Mouse (Mus musculus): Measurements from ENCODE around the gene Zfp605.
"Not testable (repeated sequence)": the region's sequence is repeated elsewhere in the genome, so short reads cannot be mapped to it uniquely, and the experiment has no call there.

Zfp605 gene

DNA sequence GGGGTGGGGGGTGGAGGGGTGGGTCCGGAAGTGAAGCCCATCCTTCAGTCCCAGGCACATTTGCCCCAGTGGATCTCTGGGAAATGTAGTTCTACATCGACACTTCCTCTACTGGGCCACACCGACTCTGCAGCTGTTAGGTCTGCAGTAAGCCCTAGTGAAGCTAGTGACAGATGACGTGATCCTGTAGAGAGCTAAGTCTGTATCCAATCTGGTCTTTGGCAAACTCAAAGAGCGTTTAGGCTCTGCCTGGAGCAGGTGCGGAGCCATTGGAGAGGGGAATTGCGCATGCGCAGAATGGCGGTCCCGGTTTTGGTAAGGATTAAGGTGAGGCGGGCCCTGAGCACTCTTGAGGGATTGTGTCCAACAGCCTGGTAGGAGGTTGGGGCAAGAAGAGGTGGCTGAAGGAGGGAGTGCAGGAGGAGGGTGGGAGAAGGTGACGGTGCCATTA, at the start of gene Zfp605:
Gene Zfp605, plus strand, starts transcription at position 102 of the 451 bp plus-strand sequence.
- peak; percentile 88 for DNase-seq

DNA sequence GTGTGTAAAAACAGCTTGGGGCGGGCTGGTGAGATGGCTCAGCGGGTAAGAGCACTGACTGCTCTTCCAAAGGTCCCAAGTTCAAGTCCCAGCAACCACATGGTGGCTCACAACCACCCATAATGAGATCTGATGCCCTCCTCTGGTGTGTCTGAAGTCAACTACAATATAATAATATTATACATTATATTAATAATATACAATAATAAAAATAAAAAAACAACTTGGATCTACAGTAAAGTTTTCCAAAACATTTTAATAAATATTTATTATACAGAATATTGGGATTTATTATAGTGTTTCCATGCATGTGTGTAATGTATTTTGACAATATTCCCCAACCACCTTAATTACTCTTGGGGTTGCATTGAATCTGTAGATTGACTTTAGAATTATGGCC, 37.5 kb upstream of the Zfp605 start, which contains the start of gene Gm17655:
Gene Gm17655, minus strand, starts transcription at position 101 of the 400 bp plus-strand sequence.
- DNase-seq: not testable (repeated sequence)

DNA sequence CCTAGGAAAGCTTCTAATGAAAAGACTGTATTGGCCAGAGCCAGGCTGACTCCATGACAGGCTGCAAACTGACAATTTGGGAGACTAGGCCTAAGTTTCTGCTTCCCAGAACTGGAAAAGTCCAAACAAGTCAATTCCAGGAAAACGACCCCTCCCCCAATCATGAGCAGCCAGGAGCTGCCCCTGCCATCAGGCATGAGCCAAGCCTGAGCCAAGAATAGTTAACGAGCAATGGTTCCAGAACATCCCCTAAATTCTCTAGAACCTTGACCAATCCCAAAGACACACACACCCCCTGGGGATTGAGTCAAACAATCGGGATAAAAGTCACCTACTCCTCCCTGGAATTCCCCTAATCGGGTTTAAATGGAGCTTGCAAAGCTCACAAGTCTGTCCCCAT, 26.9 kb upstream of the Zfp605 start:
- no peak for DNase-seq

DNA sequence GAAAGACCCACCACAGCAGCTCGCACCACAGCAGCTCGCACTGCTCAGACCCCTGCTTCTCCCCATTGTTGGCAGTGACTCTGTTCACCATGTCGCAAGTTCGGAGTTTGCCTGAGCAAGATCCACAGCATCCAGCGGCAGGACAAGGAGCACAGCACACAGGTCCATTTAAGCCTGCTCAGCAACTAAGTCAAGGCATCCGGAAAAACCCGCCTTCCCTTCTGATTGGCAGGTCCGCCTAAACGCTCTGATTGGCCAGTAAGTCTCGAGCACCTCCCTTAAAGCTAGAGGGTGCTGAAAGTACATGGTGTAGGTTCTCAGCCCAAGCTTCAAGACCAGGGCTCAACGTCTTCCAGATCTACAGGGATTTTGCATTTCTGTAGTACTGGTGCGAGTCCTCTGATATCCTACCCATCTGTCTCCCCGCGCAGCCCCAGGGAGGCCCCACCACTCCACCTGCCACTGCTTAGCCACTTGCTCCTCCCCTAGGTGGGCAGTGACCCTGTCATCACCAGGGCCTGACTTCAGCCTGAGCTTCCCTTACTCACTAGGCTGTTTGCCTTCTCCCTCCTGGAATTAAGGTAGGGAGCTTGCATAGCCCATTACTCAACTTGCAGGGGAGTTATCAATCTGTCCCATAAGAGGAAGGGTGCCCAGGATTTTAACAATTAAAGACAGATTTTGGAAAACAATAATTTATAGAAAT, 23.6 kb upstream of the Zfp605 start:
- no peak for DNase-seq

DNA sequence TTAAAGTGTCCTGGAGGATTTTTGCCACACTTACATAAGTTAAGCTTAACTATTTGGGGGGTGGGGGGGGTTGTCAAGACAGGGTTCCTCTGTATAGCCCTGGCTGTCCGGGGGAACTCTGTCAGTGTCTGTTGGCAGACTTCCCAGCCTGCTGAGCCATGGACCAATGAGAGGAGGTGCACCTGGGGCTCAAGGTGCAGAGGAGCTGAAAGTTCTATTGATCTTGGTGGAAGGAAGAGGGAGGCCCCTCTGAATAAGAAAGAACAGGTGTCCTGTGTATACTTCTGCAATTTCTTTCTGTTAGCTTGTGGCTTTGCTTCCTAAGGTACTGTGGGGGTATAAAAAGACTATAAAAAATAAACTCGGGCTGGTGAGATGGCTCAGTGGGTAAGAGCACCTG, 18.3 kb upstream of the Zfp605 start:
- no peak for DNase-seq

DNA sequence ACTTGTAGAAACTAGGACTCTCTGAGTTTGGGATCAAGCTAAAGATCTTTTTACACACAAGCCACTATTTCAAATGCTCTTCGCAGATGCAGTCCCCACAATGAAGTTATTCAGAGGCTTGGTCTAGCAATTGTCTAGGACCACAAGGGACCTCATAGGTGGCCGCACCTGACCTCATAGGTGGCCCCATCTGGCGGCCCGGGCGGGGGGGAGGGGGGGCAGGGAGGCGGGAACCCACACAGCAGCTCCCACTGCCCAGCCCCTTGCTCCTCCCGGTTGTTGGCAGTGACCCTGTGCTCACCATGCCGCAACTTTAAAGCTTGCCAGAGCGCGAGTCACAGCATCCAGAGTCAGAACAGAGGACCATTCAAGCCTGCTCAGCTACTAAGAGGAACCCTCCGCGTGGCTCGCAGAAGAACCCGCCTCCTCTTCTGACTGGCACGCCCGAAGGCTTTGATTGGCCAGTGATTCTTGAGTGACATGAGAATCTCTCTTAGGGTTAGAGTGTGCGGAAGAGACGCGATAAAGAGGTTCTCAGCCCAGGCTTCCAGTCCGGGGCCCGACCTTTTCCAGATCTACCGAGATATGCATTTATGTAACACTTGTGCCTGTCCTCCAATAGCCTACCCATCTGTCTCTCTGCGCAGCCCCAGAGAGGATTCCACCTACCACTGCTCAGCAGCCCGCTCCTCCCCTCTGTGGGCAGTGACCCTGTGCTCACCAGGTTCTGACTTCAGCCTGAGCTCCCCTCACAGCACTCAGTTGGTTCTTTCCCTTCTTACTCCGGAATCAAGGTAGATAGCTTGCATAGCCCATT, 15.7 kb upstream of the Zfp605 start, which contains the start of gene Gm35315:
Gene Gm35315, minus strand, starts transcription at position 391 of the 817 bp plus-strand sequence.
- peak; percentile 87 to 90 for DNase-seq

DNA sequence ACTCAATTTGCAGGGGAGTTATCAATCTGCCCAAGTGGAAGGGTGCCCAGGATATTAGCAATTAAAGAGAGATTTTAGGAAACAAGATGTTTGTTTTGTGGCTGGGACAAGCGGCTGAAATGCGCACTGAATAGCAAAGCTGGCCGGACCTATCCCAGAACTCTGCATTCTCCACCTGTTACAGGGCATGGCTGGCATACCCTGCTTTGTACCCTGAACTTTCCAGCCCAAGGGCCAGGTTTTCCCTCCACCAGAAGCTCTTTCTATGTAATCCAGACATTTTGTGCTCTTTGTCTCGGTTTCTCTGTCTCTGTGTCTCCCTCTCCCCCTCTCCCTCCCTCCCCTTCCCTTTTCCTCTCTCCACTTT, 15.1 kb upstream of the Zfp605 start:
- DNase-seq: peak in 1 of 2 experiments; percentile 36

DNA sequence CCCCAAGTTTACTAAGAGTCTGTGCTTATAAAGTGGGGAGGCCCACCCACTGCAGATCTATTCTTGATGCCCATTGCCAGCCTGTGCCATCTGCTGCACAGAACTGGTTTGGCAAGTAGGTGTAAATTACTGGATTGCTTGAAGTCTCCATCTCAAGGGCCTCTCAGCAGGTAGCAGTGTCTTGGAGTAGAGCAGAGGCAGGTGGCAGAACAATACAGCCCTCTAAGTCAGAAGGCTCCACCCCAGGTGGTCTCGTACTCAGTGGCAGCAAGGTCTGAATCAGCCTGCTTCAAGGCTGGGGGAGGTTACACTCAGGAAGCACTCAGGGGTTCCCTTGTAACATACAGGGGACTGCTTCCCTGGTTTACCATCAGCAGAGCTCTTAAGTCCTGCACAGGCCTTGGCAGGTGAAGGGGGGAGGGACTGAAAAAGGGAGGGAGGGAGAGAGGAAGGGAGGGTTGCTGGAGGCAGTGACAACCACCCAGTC, 10.9 kb upstream of the Zfp605 start:
- peak; percentile 16 to 41 for DNase-seq

DNA sequence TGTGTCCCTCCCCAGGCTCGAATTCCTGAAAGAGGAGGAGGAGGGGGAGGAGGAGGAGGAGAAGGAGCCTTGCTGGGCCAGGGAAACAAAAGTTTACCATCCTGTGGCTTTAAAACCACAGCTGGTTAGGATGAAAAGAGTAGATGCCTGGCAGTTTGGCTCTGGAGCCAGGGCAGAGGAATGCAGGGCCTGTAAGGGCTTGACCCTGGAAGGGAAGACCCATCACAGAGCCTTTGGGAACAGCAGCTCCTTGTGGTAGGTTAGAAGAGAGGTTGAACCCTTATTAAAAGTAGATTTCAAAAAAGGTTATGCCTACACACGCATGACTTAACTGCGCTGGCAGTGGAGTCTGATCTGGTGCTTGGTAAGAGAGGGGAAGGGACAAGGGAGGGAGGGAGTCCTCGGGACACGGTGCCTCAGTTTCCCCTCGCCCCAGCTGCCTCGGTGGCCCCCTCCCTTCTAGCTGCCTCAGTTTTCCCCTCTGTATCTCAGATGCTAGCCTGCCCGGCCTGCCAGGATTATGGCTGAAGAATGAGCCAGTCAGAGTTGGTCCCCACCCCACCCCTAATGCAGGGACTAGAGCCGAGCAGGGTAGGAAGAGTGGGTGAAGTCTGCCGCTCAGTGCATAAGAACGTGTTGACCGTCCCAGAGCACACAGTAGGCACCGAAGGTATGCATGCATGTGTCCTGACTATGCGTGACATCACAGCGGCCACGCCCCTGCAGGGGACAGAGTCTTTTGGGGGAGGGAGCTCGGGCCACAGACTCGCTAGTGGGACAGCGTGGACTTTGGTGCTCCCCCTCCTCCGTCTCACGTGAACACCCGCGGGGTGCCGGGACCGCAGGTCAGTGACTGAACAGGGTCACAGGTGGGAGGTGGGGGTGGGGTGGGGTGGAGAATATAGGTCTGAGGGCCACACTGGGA, 10.0 kb upstream of the Zfp605 start, which contains the start of gene Plcxd1:
Gene Plcxd1, plus strand, starts transcription at position 314 of the 925 bp plus-strand sequence.
- peak in 1 of 2 experiments; percentile 7 for DNase-seq

DNA sequence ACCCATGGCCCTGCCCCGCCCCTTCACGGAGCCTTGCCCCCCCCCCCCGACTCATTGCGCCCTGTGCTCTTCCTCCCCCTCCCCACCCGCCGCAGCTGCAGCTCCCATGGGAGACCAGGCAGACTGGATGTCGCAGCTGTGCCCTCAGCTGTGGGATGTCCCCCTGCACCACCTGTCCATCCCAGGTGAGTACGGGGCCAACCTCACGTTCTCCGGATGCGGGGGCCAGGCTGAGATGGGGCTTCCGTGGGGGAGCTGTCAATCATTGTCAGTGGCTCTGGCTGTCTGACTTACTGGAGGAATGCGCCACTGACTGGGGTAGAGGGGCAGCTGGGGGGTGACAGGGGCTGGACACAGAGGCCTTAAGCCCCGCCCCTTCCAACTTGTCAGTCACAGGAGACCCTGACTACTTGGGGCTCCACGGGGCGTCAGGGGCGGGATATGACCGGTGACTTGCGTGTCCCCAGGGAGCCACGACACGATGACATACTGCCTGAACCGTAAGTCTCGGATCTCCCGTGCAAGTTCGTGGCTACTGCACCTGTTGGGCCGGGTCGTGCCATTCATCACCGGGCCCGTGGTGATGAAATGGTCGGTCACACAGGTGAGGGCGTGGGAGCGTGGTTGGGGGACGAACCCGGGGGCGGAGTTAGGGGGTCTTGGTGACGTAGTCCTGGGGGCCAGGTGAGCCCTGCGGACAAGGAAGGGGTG, 8.8 kb upstream of the Zfp605 start:
- peak; percentile 26 to 46 for DNase-seq

DNA sequence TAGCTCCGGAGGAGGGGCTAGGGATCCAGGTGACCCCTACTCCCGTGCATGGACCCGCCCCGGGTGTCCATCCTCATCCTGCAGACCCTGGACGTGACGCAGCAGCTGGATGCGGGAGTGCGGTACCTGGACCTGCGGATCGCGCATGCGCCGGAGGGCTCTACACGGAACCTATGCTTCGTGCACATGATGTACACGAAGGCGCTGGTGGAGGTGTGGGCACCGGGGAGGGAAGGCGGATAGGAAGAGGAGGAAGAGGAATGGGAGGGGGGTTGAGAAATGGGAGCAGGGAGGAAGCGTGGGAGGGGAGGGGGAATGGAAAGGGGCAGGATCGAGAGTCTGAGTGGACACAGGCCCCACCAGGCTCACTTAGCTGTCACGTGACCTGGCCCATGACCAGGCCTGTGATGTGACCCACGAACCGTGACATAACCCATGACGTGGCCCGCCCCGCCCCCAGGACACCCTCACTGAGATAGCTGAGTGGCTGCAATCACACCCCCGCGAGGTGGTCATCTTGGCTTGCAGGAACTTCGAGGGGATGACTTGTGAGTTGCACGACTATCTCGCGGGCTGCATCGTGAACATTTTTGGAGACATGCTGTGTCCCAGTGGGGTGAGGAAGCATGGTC, 8.1 kb upstream of the Zfp605 start:
- peak; percentile 39 to 52 for DNase-seq

DNA sequence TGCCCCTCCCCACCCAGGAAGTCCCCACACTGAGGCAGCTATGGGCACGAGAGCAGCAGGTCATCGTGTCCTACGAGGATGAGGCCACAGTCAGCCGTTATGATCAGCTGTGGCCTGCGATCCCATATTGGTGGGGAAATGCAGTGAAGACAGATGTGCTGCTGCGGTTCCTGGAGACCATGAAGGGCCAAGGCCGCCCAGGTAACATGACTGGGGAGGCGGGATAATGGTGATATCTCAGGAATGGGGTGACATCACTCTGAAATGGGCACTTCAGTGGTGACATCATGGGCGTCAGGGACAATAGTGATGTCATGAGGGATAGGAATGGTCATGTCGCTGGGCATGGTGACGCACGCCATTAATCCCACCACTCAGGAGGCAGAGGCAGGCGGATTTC, 7.5 kb upstream of the Zfp605 start:
- DNase-seq: no peak

DNA sequence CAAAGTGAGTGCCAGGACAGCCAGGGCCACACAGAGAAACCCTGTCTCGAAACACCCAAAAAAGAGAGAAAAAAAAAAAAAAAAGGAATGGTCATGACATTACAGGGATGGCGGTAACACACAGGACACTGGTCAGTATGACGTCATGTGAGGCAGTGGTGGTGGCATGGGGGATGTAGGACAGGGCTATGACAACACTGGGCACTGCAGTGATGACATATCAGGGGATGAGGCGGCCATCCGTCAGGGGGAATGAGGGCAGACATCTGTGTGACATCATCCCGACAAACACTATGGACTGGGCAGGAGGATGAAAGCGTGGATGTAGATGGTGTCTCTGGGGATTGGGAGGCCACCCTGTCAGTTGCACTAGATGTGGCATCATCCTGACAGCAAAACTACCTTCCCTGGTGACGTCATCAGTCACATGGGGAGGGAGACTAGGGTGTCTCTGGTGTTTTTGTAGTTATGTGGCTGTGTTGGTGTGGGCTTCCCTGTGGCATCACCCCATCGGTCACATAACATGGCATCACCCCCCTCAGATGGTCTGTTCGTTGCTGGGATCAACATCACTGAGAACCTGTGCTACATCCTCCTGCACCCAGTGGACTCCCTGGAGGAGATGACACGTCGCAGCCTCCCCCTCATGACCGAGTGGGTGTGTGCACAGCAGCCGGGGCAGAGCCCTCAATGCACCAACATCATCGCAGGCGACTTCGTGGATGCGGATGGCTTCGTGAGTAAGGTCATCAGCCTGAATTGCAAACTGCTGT, 6.9 kb upstream of the Zfp605 start:
- DNase-seq: no peak

DNA sequence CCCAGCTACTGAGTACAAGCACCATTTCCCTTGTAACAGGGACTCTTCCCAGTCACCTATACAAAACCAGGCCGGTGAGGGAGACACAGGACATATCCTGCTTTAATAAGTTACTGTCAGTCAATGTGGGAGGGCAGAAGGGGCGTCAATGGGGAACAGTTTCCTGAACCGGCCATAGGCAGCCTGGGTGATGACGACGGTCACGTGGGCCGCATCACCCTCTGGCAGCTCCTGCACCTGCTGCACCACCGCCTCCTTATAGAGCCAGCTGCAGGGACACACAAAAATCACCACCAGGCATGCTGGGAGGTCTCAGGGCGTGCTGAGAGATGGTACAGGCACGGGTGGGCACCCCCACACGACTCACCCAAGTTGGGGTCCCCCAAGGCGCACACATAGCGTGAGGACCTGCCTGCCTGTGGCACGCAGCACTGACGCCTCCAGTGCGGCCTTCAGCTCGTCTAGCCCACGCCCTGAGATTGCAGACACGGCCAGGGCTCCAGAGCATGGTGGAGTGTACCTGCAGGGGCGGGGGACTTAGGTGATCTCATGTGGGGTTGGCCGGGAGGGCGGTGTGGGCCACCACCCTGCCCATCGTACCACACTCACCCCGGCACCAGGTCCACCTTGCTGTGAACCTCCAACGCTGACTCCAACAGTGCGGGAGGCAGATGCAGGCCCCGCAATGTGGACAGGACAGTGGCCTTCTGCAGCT, 5.8 kb upstream of the Zfp605 start:
- no peak for DNase-seq

DNA sequence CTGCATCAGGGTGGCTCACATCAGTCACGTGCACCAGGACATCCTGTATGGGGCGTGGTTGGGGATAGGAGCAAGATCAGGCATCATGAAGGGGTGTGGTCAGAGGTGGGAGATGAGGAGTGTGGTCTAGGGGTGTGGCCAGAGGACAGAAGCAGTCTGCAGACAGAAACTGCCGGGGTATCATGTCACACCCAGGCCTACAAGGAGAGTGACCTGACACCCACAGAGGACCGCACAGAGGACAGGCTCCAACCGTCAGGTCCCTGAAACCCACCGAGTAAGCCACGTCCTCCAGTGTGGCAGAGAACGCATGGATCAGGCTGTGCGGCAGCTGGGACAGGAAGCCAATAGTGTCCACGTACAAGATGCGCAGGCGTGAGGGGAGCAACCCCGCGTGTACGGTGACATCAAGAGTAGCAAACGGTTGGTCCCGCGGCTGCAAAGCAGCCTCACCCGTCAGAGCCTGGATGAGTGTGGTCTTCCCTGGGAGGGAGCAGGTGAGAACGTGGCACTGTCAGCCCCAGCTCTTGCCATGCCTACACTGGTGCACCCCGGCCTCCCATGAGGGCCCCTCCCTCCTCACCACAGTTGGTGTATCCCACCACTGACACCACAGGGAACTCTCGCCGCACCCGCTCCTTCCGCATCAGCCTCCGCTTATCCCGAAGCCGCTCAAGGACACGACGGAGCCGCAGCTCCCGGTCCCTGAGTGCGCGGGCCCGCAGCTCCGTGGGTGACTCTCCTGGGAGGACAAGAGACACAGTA, 5.1 kb upstream of the Zfp605 start:
- no peak for DNase-seq

DNA sequence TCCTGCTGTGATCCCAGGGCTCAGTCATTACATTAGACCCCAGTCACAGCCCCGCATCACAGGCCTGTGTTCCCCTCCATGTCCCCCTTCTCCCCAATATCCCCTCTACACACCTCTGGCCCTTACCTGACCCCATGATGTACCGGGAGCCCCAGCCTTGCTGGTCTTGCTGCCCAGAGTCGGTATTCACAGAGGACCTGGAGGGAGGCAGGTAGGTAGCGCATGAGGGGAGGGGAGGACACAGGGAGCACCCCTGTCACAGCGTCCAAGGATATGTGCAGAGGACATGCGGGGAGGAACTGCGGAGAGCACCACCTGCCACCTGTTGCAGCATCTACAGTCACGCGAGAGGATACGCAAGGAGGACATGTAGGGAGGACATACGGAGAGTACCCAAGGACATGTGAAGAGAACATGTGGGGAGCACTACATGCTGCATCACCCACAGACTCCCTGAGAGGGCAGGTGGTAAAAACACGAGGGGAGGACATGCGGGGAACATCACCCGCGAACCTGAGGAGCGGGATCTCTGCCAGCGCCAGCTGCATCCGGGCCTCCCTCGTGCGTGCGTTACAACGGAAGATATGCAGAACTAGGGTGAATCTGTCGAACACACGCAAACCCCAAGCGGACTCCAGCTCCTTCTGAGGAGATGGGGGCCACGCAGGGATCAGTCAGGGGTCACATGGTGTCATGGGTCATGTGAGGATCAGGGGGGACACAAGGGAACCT, 3.6 kb upstream of the Zfp605 start:
- no peak for DNase-seq

DNA sequence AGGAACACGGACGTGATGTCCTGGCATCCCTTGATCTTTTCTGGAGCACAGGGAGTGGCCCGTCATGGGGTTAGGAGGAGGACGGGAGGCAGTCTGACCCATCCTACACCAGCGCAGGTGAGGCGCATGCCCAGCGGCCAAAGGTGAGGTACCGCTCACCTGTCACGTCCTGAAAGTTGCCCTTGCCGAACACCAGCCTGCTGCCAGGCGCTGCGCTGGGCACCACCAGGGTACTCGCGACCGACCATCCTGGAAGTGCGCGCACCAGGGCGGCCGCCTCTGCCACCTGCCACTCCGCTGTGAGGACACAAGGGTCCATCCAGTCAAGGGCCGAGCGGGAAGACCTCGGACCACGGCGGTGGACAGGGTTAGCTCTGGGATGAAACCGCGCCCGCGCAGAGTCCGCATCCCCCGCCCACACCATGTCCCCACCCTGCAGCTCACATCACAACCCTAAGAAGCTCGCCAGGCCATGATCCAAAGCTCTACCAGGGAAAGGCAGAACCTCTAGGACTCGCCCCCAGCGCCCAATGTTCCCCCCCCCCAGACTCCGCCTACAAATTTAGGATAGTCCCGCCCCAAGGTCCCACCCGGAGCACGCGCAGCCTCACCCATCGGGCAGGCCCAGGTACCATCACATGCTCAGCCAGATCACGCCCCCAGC, 2.9 kb upstream of the Zfp605 start:
- no peak for DNase-seq
